Mouse (Mus musculus): ENCODE measurements around the gene Zfp322a. TPM values are rescaled to one million over a fixed set of nuclear protein-coding genes. Genes with fewer than 3 reads are reported as not detected.

Zfp322a gene
- 10 to 100 TPM; 29.5 to 31.7 TPM for total RNA-seq (2021)
- long read RNA-seq, experiment 1, full-length matches to known transcripts = 28 of 29 reads
- long read RNA-seq, experiment 1, partial matches to known transcripts = 0 of 29 reads
- long read RNA-seq, experiment 1, other reads (novel, unspliced or antisense) = 1 of 29 reads
- long read RNA-seq, experiment 2, full-length matches to known transcripts = 12 of 16 reads
- long read RNA-seq, experiment 2, partial matches to known transcripts = 1 of 16 reads
- long read RNA-seq, experiment 2, other reads (novel, unspliced or antisense) = 3 of 16 reads

- peak; percentile 95 to 98 for DNase-seq (ENCODE audit: low spot score in 2 of 2)
These were observed at the start of gene Zfp322a for GRCm38 (mm10) chr13:23368583-23369420. Zfp322a (minus strand) TSS chr13:23369208.

- peak; percentile 73 to 75 for DNase-seq (ENCODE audit: low spot score in 2 of 2)
These were observed 43.9 kb upstream of the Zfp322a start for GRCm38 (mm10) chr13:23412630-23413521.

- peak; percentile 60 to 67 for DNase-seq (ENCODE audit: low spot score in 2 of 2)
These were observed 43.2 kb upstream of the Zfp322a start for GRCm38 (mm10) chr13:23412211-23412629.

GRCm38 (mm10) chr13:23411311-23412210 is 42.6 kb upstream of the Zfp322a start:
- peak; percentile 50 to 71 for DNase-seq (ENCODE audit: low spot score in 2 of 2)

- no peak for DNase-seq (ENCODE audit: low spot score in 2 of 2)
These were observed 41.6 kb upstream of the Zfp322a start for GRCm38 (mm10) chr13:23410632-23411031.

- DNase-seq (ENCODE audit: low spot score in 2 of 2) = no peak
These were observed 33.6 kb upstream of the Zfp322a start for GRCm38 (mm10) chr13:23402626-23403025.

GRCm38 (mm10) chr13:23401683-23402527 is 32.9 kb upstream of the Zfp322a start:
- peak; percentile 79 to 84 for DNase-seq (ENCODE audit: low spot score in 2 of 2)

GRCm38 (mm10) chr13:23400771-23401682 is 32.0 kb upstream of the Zfp322a start:
- DNase-seq (ENCODE audit: low spot score in 2 of 2) = no peak

- DNase-seq (ENCODE audit: low spot score in 2 of 2) = peak in 1 of 2 experiments; percentile 16
These were observed 27.9 kb upstream of the Zfp322a start for GRCm38 (mm10) chr13:23396913-23397312.

- no peak for DNase-seq (ENCODE audit: low spot score in 2 of 2)
These were observed 27.3 kb upstream of the Zfp322a start for GRCm38 (mm10) chr13:23396246-23396703.

- DNase-seq (ENCODE audit: low spot score in 2 of 2) = no peak
These were observed 26.6 kb upstream of the Zfp322a start for GRCm38 (mm10) chr13:23395301-23396245.

- DNase-seq (ENCODE audit: low spot score in 2 of 2) = no peak
These were observed 18.5 kb upstream of the Zfp322a start for GRCm38 (mm10) chr13:23387548-23387947.

GRCm38 (mm10) chr13:23383127-23383526 is 14.1 kb upstream of the Zfp322a start:
- DNase-seq (ENCODE audit: low spot score in 2 of 2) = no peak

GRCm38 (mm10) chr13:23372433-23372832 is 3.4 kb upstream of the Zfp322a start:
- DNase-seq (ENCODE audit: low spot score in 2 of 2) = no peak

GRCm38 (mm10) chr13:23370075-23370474 is 1.1 kb upstream of the Zfp322a start:
- DNase-seq (ENCODE audit: low spot score in 2 of 2) = no peak

- DNase-seq (ENCODE audit: low spot score in 2 of 2) = no peak
These were observed 385 bp upstream of the Zfp322a start for GRCm38 (mm10) chr13:23369421-23369765.

- DNase-seq (ENCODE audit: low spot score in 2 of 2) = no peak
These were observed 7.5 kb downstream of the Zfp322a start for GRCm38 (mm10) chr13:23361536-23361935.
